Mouse (Mus musculus) left cerebral cortex, postnatal 36 days (tissue): Measurements from ENCODE around the gene Slc6a6. TPM values are rescaled to one million over a fixed set of nuclear protein-coding genes. Genes with fewer than 3 reads are reported as not detected.

Experiments
- DNase-seq, 2 experiments: peaks; one replicate each; pipeline ENCODE4 v3.0.0; 2021 to 2022; ENCODE audit warnings: low spot score in 2 of 2, mixed read lengths in 1 of 2
- intact Hi-C: fragments of 180-260 bp; cut with DNase I; formaldehyde crosslinking; loops from one replicate; pipeline ENCODE4 v1.15.1; 2025
- total RNA-seq, 2 experiments: library from RNA; stranded (reverse); gene quantifications; 2 replicates each; pipeline ENCODE4 v1.2.3; 2021

The Slc6a6 gene
- total RNA-seq, 2 experiments from 2014 or later: 120 to 170 TPM

- no peak for DNase-seq
- intact Hi-C loops: no loop called here
Observed at GRCm38 (mm10) chr6:91693301-91693886, 9.5 kb downstream of the Slc6a6 start.

- no peak for DNase-seq
- intact Hi-C loops: no loop called here
Observed at GRCm38 (mm10) chr6:91694610-91695009, 10.8 kb downstream of the Slc6a6 start.

GRCm38 (mm10) chr6:91698831-91699230, 15.0 kb downstream of the Slc6a6 start:
- intact Hi-C loops: no loop called here
- no peak for DNase-seq

- no peak for DNase-seq
- intact Hi-C loops: no loop called here
Observed at GRCm38 (mm10) chr6:91699482-91700200, 15.8 kb downstream of the Slc6a6 start.

GRCm38 (mm10) chr6:91700823-91701621, 17.2 kb downstream of the Slc6a6 start:
- no peak for DNase-seq
- intact Hi-C loops: no loop called here

GRCm38 (mm10) chr6:91703459-91703858, 19.6 kb downstream of the Slc6a6 start:
- no peak for DNase-seq
- intact Hi-C loops: no loop called here

GRCm38 (mm10) chr6:91704446-91704845, 20.6 kb downstream of the Slc6a6 start:
- no peak for DNase-seq
- intact Hi-C loops: no loop called here

GRCm38 (mm10) chr6:91705651-91706050, 21.8 kb downstream of the Slc6a6 start:
- intact Hi-C loops: no loop called here
- DNase-seq: no peak

GRCm38 (mm10) chr6:91706072-91706776, 22.4 kb downstream of the Slc6a6 start:
- no peak for DNase-seq
- intact Hi-C loops: no loop called here

GRCm38 (mm10) chr6:91707276-91707885, 23.5 kb downstream of the Slc6a6 start:
- intact Hi-C loops: no loop called here
- DNase-seq: no peak

- intact Hi-C loops: no loop called here
- no peak for DNase-seq
Observed at GRCm38 (mm10) chr6:91707886-91708564, 24.2 kb downstream of the Slc6a6 start.

- no peak for DNase-seq
- intact Hi-C loops: no loop called here
Observed at GRCm38 (mm10) chr6:91708919-91709318, 25.1 kb downstream of the Slc6a6 start.

- intact Hi-C loops: no loop called here
Observed at GRCm38 (mm10) chr6:91710345-91710930, 26.6 kb downstream of the Slc6a6 start.

GRCm38 (mm10) chr6:91712097-91712854, 28.4 kb downstream of the Slc6a6 start:
- intact Hi-C loops: no loop called here
- DNase-seq: no peak

More at GRCm38 (mm10) chr6:91710345-91710930, 26.6 kb downstream of the Slc6a6 start:
- DNase-seq: no peak

GRCm38 (mm10) chr6:91712855-91713331, 29.0 kb downstream of the Slc6a6 start:
- DNase-seq: peak in 1 of 2 experiments; percentile 42
- intact Hi-C loops: no loop called here

- intact Hi-C loops: no loop called here
- no peak for DNase-seq
Observed at GRCm38 (mm10) chr6:91713370-91713896, 29.6 kb downstream of the Slc6a6 start.

GRCm38 (mm10) chr6:91715023-91715422, 31.2 kb downstream of the Slc6a6 start:
- intact Hi-C loops: no loop called here

More at GRCm38 (mm10) chr6:91715023-91715422, 31.2 kb downstream of the Slc6a6 start:
- DNase-seq: no peak
